Mouse (Mus musculus) heart, postnatal 0 days (tissue): Measurements from ENCODE around the gene Ccdc130. TPM values are rescaled to one million over a fixed set of nuclear protein-coding genes. Genes with fewer than 3 reads are reported as not detected.

Experiments used
- ATAC-seq: fragments of 200-750 bp; cut with Nextera tagmentation; 2 replicates; pipeline ENCODE4 v1.8.0; 2017; ENCODE audit warnings: low read depth, moderate number of reproducible peaks, moderate library complexity; ENCODE audit not compliant: insufficient read depth
- DNase-seq: peaks from one replicate; pipeline ENCODE4 v3.0.0-alpha.2; 2016; ENCODE audit warnings: low spot score
- H3K27ac ChIP-seq: fragments of 300-500 bp; sonication (generic); 2 replicates; pipeline ENCODE4 v1.5.1; 2014; ENCODE audit warnings: low read depth, mild to moderate bottlenecking
- H3K27me3 ChIP-seq: fragments of 300-500 bp; sonication (generic); 2 replicates; pipeline ENCODE4 v1.6.1; 2014; ENCODE audit warnings: low read length, mixed read lengths; ENCODE audit not compliant: control insufficient read depth, insufficient read depth
- H3K36me3 ChIP-seq: fragments of 300-500 bp; sonication (generic); replicated peaks from 2 replicates; pipeline ENCODE4 v1.6.1; 2014; ENCODE audit warnings: low read length, mixed read lengths; ENCODE audit not compliant: control insufficient read depth, insufficient read depth
- H3K4me1 ChIP-seq: fragments of 300-500 bp; sonication (generic); 2 replicates; pipeline ENCODE4 v1.6.1; 2014; ENCODE audit warnings: antibody characterized with exemption; ENCODE audit not compliant: control insufficient read depth, insufficient read depth
- H3K4me2 ChIP-seq: fragments of 300-500 bp; sonication (generic); 2 replicates; pipeline ENCODE4 v1.6.1; 2014; ENCODE audit warnings: low read depth, mild to moderate bottlenecking, low read length, moderate library complexity
- H3K4me3 ChIP-seq: fragments of 300-500 bp; sonication (generic); 2 replicates; pipeline ENCODE4 v1.5.1; 2014; ENCODE audit warnings: low read depth, low read length
- H3K9ac ChIP-seq: fragments of 300-500 bp; sonication (generic); replicated peaks from 2 replicates; pipeline ENCODE4 v1.6.1; 2014; ENCODE audit warnings: low read depth, low read length, mixed read lengths
- H3K9me3 ChIP-seq: fragments of 300-500 bp; sonication (generic); replicated peaks from 2 replicates; pipeline ENCODE4 v1.6.1; 2016; ENCODE audit warnings: low read length; ENCODE audit not compliant: control insufficient read depth
- CTCF ChIP-seq: IDR thresholded peaks from 2 replicates; pipeline ENCODE4 v1.5.1; 2016; ENCODE audit warnings: antibody characterized with exemption, control low read depth, low read depth
- EP300 ChIP-seq: IDR thresholded peaks from 2 replicates; pipeline ENCODE4 v1.6.1; 2016; ENCODE audit warnings: antibody characterized with exemption, low read depth
- WGBS: fragments of 180-500 bp; shearing (Covaris S2); extraction: QIAGEN DNeasy Blood & Tissue Kit; methylation state at CpG from one replicate; pipeline ENCODE4 v1.1.7; 2014; 5-methylcytosine and 5-hydroxymethylcytosine counted together
- polyA plus RNA-seq: library from polyadenylated mRNA; unstranded; fragments of >200 nt; fragmentation: Nextera tagmentation; extraction: Ambion mirVana; gene quantifications from 2 replicates; pipeline ENCODE4 v1.2.1, GENCODE M21; 2015
- total RNA-seq: library from RNA; depleted of rRNA; stranded (reverse); fragments of >200 nt; gene quantifications from 2 replicates; pipeline ENCODE4 v1.2.3, GENCODE M21; 2014; ENCODE audit warnings: low replicate concordance

Gene Ccdc130
- total and polyA plus RNA-seq, 2 experiments from 2014 or later, result 7.0 to 12.7 TPM

- Histone ChIP-seq H3K27me3 (no peaks in the 10 kb centered on the region), H3K4me1 (peaks cover 7% of the 10 kb centered on the region), H3K27ac (no peak overlapping the region), H3K9ac (no peak overlapping the region), H3K9me3 (no peaks in the 10 kb centered on the region), H3K36me3 (no peaks in the 10 kb centered on the region), H3K4me2 (no peak overlapping the region), H3K4me3 (no peak overlapping the region)
- DNase-seq (no peak), ATAC-seq (no peak)
- 65% methylated on average over 3 of the region's 3 CpGs for WGBS
- TF ChIP-seq EP300 (no peak), CTCF (no peak)
Measured at GRCm38 (mm10) chr8:84273968-84274367, 3.8 kb upstream of the Ccdc130 start.

GRCm38 (mm10) chr8:84272302-84272701, 2.1 kb upstream of the Ccdc130 start:
- no peak overlapping the region for H3K27ac ChIP-seq
- no peak overlapping the region for H3K4me3 ChIP-seq
- H3K27me3 ChIP-seq, result no peaks in the 10 kb centered on the region
- no peaks in the 10 kb centered on the region for H3K9me3 ChIP-seq
- ATAC-seq, result no peak
- no peak overlapping the region for H3K4me2 ChIP-seq
- no peak overlapping the region for H3K9ac ChIP-seq
- no peak for DNase-seq
- 66% methylated on average over 4 of the region's 4 CpGs for WGBS
- no peak for TF ChIP-seq CTCF
- TF ChIP-seq EP300, result no peak
- no peaks in the 10 kb centered on the region for H3K36me3 ChIP-seq
- peaks cover 7% of the 10 kb centered on the region for H3K4me1 ChIP-seq

GRCm38 (mm10) chr8:84261098-84261497, 9.1 kb downstream of the Ccdc130 start:
- H3K27me3 ChIP-seq, result no peaks in the 10 kb centered on the region
- 94% methylated on average over 4 of the region's 4 CpGs for WGBS
- H3K4me1 ChIP-seq, result peaks cover 14% of the 10 kb centered on the region
- TF ChIP-seq CTCF (no peak), EP300 (no peak)
- ATAC-seq (no peak), DNase-seq (no peak)
- H3K4me2 ChIP-seq, result no peak overlapping the region
- no peak overlapping the region for H3K4me3 ChIP-seq
- H3K36me3 ChIP-seq, result peaks cover 71% of the 10 kb centered on the region
- no peaks in the 10 kb centered on the region for H3K9me3 ChIP-seq
- H3K9ac ChIP-seq, result no peak overlapping the region
- no peak overlapping the region for H3K27ac ChIP-seq

- Histone ChIP-seq H3K4me1 (peaks cover 17% of the 10 kb centered on the region), H3K27ac (peak within 1 kb of the TSS; percentile 84), H3K9ac (peak within 1 kb of the TSS; percentile 80), H3K9me3 (no peaks in the 10 kb centered on the region), H3K4me3 (peak within 1 kb of the TSS; percentile 72), H3K36me3 (peaks cover 56% of the 10 kb centered on the region), H3K4me2 (peak within 1 kb of the TSS; percentile 99), H3K27me3 (no peaks in the 10 kb centered on the region)
- ATAC-seq (peak; percentile 90), DNase-seq (peak; percentile 77)
- under 1% methylated on average over 63 of the region's 64 CpGs for WGBS
- TF ChIP-seq CTCF (no peak), EP300 (no peak)
Measured at GRCm38 (mm10) chr8:84256822-84257610, 13.2 kb downstream of the Ccdc130 start, which contains the start of gene Mri1. Mri1 (minus strand) TSS chr8:84257326.

- no peak for ATAC-seq
- no peaks in the 10 kb centered on the region for H3K9me3 ChIP-seq
- peak overlapping the region; percentile 84 for H3K27ac ChIP-seq
- H3K4me3 ChIP-seq, result peak overlapping the region; percentile 72
- no peak for TF ChIP-seq EP300
- TF ChIP-seq CTCF, result no peak
- peaks cover 54% of the 10 kb centered on the region for H3K36me3 ChIP-seq
- DNase-seq, result peak; percentile 29
- no peaks in the 10 kb centered on the region for H3K27me3 ChIP-seq
- H3K4me2 ChIP-seq, result peak overlapping the region; percentile 99
- peak overlapping the region; percentile 80 for H3K9ac ChIP-seq
- 15% methylated on average over 6 of the region's 6 CpGs for WGBS
- peaks cover 17% of the 10 kb centered on the region for H3K4me1 ChIP-seq
Measured at GRCm38 (mm10) chr8:84256458-84256821, 13.7 kb downstream of the Ccdc130 start.
